Mouse (Mus musculus): ENCODE measurements around the gene Mrpl22.
"Not testable (repeated sequence)": the region's sequence is repeated elsewhere in the genome, so short reads cannot be mapped to it uniquely, and the experiment has no call there.

Mrpl22 gene

GRCm38 (mm10) chr11:58179563-58179962 is 8.1 kb downstream of the Mrpl22 start:
- intact Hi-C loops (cut with DNase I), result loop anchor here (1.0 to 10.0 kb wide), 3 partner anchors 46 to 155 kb away; partner anchors contain the start of genes Sh3bp5l and Zfp672

- intact Hi-C loops (cut with DNase I), result loop anchor here (1.0 to 10.0 kb wide), 3 partner anchors 45 to 155 kb away; partner anchors contain the start of genes Sh3bp5l and Zfp672
Observed at GRCm38 (mm10) chr11:58179986-58180385, 8.5 kb downstream of the Mrpl22 start.

- intact Hi-C loops (cut with DNase I), result no loop called here
Observed at GRCm38 (mm10) chr11:58180756-58181155, 9.3 kb downstream of the Mrpl22 start.

GRCm38 (mm10) chr11:58183579-58183978 is 12.1 kb downstream of the Mrpl22 start:
- intact Hi-C loops (cut with DNase I), result no loop called here

GRCm38 (mm10) chr11:58189675-58190074 is 18.2 kb downstream of the Mrpl22 start:
- intact Hi-C loops (cut with DNase I), result no loop called here

- intact Hi-C loops (cut with DNase I), result no loop called here
Observed at GRCm38 (mm10) chr11:58193326-58193725, 21.9 kb downstream of the Mrpl22 start.

- intact Hi-C loops (cut with DNase I), result no loop called here
Observed at GRCm38 (mm10) chr11:58193860-58194520, 22.5 kb downstream of the Mrpl22 start.

GRCm38 (mm10) chr11:58198663-58199062 is 27.2 kb downstream of the Mrpl22 start:
- intact Hi-C loops (cut with DNase I), result no loop called here

GRCm38 (mm10) chr11:58199229-58200037 is 28.0 kb downstream of the Mrpl22 start, which contains the start of the genes Igtp and Irgm2:
Gene Igtp, plus strand, starts transcription at chr11:58199556.
Gene Irgm2, plus strand, starts transcription at chr11:58199618.
- intact Hi-C loops (cut with DNase I), result not testable (repeated sequence)

DNA sequence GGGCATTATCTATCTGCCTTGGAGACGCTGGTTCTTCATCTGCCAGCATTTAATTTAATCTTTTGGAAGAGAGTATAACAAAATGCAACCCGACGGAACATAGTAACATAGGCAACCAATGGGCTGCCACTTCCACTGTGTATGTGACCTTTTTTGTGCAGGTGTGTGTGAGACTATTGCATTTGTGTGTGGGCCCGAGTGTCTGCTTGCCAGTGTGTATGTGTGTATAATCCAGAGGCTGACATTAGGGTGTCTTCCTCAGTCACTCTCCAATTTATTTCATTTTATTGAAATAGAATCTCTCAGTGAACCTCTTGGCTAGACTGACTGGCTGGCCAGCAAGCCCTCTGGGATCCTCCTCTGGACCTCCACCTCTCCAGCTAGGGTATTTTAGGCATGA is 28.8 kb downstream of the Mrpl22 start:
- intact Hi-C loops (cut with DNase I), result no loop called here

DNA sequence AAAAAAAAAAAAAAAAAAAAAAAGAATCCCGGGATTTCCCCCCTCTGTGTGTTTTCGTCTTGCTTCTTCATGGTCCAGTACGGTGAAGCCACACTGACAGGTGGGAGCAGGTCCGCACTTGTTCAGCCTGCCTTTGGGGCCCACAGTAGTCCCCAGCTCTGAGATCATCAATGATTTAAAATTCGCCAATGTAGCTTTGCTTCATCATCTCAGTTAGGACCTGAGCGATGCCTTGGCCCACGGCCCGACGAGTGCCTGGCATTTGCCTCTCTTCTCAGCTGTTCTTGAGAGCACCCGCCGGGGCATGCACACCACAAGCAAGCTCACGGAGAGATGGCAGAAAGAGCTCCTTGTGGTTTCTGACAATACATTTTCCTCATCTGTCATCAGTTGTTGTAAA is 29.6 kb downstream of the Mrpl22 start:
- intact Hi-C loops (cut with DNase I), result no loop called here

GRCm38 (mm10) chr11:58210321-58210886 is 38.9 kb downstream of the Mrpl22 start:
- intact Hi-C loops (cut with DNase I), result no loop called here

DNA sequence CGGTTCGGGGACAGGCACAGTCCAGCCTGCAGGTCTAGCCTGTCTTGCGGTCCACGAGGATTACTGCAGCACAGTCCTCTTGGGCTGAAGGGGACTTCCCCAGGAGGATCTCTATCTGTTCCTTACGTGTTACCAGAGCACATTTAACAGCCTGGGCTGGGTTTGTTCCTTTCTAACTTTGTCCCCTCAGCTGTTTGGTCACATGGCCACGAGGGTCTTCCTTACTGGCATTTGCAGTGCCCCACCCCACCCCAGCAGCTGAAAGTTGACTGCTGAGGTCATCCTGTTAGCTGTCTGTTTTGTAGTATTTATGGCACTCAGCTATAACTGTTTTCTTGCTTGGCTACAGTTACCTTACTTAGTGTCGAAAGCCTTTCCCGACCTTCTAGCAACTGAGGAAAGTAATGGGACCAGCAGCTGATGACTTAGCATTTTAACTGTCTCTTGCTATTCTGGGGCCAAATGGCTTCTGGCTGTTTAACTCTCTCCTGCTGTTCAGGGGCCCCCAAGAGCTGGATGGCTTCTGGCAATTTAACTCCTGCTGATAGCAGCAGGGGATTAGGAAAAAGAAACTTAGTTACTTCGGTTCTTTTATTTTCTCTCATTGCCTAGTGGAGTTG is 39.7 kb downstream of the Mrpl22 start:
- intact Hi-C loops (cut with DNase I), result no loop called here

DNA sequence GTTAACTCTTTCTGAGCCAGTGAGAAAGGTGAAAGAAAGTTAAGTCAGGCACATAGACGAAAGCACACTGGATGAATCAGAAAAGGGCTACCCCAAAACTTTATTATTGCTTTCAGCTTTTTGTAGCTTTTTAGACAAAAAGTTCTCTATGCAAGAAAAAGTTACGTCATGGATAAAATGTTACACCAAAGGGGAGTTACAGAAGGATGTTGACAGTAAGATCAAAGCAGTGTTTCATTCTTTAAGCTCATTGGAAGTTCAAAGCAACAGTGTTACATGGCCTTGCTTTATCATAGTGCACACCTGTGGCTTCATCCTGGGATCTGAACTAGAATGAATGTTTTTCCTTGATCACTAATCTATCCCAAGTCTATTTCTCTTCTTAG is 40.2 kb downstream of the Mrpl22 start:
- intact Hi-C loops (cut with DNase I), result no loop called here

GRCm38 (mm10) chr11:58213673-58214342 is 42.3 kb downstream of the Mrpl22 start:
- intact Hi-C loops (cut with DNase I), result no loop called here

GRCm38 (mm10) chr11:58214391-58215048 is 43.1 kb downstream of the Mrpl22 start:
- intact Hi-C loops (cut with DNase I), result no loop called here

- intact Hi-C loops (cut with DNase I), result not testable (repeated sequence)
Observed at GRCm38 (mm10) chr11:58215049-58215430, 43.6 kb downstream of the Mrpl22 start.

DNA sequence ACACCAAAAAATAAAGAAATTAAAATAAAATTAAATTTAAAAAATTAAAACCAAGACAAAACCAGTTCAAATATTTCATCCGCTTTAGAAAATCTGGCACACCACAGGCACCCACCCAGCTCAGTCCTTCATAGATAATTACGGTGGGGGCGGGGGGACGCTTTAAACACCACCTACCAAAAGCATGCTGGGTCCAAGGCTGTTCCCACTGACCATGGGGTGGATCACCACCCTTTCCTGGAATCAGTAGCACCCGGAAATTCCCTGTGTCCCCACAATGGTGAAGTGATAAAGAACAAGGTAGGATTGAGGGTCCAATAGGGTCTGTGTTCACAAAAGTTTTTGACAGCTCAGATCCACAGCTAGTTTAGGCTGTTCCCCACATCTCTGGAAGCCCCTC is 44.4 kb downstream of the Mrpl22 start:
- intact Hi-C loops (cut with DNase I), result no loop called here

- intact Hi-C loops (cut with DNase I), result no loop called here
Observed at GRCm38 (mm10) chr11:58216823-58217222, 45.4 kb downstream of the Mrpl22 start.

DNA sequence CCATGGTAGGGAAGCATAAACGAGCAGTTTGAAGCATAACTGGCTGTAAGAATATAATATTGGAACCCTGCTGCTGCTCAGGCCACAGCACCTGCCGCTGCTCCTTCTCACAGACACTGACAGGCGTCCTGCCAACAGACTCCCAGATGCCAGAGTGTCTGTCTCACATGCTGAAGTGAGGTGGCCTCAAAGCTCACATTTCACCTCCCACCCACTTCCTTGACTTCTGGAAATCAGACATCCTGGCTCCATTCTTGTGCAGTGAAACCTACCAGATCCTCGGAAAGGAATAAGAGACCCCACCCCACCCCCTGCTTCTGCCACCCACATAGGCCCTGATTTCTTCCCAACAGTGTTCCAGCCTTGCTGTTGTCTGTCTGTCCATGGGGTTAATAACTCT is 52.3 kb downstream of the Mrpl22 start:
- intact Hi-C loops (cut with DNase I), result no loop called here

DNA sequence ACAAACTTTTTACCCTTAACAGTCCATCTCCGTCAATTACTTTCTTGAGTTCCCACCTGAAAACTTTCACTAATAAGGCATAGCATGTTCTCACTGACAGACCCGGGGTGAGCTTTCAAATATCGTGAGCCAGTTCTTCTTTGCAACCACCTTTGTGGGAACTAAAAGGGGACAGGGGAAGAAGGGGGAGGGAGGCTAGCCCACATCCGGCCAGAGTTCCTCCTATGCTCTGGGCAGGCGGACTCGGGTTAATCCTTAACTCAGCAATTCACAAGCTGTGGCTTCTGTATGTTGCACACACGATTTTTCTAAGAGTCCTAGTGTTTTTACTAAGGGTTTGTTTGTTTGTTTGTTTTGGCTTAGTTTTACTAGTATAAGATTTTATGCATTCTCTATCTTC is 52.9 kb downstream of the Mrpl22 start:
- intact Hi-C loops (cut with DNase I), result no loop called here

Measured in adrenal gland (tissue).